Mouse (Mus musculus): ENCODE measurements around the gene Mrpl12.

Gene Mrpl12

GRCm38 (mm10) chr11:120538485-120538884 lies 54.1 kb downstream of the Mrpl12 start:
- no peak for DNase-seq (ENCODE audit: low read depth)
